Mouse (Mus musculus): ENCODE data around the gene Tas1r3. TPM values are rescaled to one million over a fixed set of nuclear protein-coding genes. Genes with fewer than 3 reads are reported as not detected.
A peak's percentile ranks its signal among the peaks of the same experiment; 100 is the strongest.

Tas1r3 gene
- polyA plus RNA-seq, 1 experiment from 2014 or later = 0.18 TPM

DNA sequence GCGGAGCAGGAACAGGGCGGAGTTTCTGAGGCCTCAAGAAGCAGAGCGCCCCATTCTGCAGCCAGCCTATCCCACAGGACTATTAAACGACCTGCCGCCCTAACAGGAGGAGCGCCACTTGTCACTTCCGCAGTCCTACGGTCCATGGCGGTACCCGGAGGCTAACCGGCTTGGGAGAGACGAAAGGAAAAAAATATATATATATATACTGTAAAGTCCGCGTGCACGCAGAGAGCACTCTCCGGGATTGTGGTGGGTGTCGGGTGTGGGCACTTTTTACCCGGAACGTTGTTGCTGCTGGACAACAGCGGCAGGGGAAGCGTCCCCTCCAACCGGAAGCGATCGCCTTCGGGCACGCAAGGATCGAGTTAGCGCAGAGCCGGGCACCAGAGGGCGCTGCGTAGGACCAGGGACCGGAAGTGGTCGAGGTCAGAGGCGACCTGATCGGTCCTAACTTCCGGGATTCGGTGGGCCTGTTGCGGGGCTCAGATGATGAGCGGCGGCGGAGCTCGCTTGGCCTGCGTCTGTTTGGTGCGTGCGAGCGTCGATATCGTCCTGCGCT, 31.9 kb downstream of the Tas1r3 start, which contains the start of gene Aurkaip1:
Gene Aurkaip1, plus strand, starts transcription at position 68 of the 562 bp plus-strand sequence.
- Histone ChIP-seq H3K9ac (ENCODE audit: low read length) (peak within 1 kb of the TSS; percentile 85), H3K4me1 (ENCODE audit: control insufficient read depth, insufficient read depth, low read length) (peaks cover 15% of the 10 kb centered on the region), H3K36me3 (ENCODE audit: control insufficient read depth, insufficient read depth) (peaks cover 13% of the 10 kb centered on the region), H3K4me2 (ENCODE audit: low read depth, low read length) (peak within 1 kb of the TSS; percentile 90), H3K4me3 (ENCODE audit: low read length) (peak within 1 kb of the TSS; percentile 66), H3K9me3 (replicated peaks; ENCODE audit: control insufficient read depth, low read length) (no peaks in the 10 kb centered on the region), H3K27ac (ENCODE audit: low read length) (peak within 1 kb of the TSS; percentile 94), H3K27me3 (ENCODE audit: control insufficient read depth, insufficient read depth, low read length) (no peaks in the 10 kb centered on the region)
- ATAC-seq (replicated peaks; ENCODE audit: extremely low read depth, insufficient read depth, low FRiP score) = peak; percentile 92
- under 1% methylated on average over 49 of the region's 49 CpGs for WGBS

DNA sequence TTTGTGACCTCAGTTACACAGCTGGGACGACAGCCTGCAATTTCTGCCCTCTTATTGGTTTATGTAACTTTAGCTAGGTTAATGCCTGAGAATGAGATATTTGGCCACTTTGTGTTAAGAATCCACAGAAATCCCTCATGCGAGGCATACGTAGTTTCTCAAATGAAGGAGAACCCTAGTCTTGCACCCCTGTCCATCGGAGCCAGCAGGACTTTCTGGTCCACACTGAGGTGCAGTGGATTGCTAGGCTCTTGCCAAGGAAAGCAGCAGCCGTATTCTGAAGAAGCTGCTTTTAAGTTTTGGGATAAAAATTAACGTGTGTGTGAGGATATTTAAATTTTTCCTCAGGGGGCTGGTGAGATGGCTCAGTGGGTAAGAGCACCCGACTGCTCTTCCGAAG, 32.6 kb downstream of the Tas1r3 start:
- H3K4me2 ChIP-seq (ENCODE audit: low read depth, low read length) = peak overlapping the region; percentile 62
- no peaks in the 10 kb centered on the region for H3K9me3 ChIP-seq (replicated peaks; ENCODE audit: control insufficient read depth, low read length)
- ATAC-seq (replicated peaks; ENCODE audit: extremely low read depth, insufficient read depth, low FRiP score) = no peak
- peak overlapping the region; percentile 94 for H3K27ac ChIP-seq (ENCODE audit: low read length)
- no peaks in the 10 kb centered on the region for H3K27me3 ChIP-seq (ENCODE audit: control insufficient read depth, insufficient read depth, low read length)
- H3K9ac ChIP-seq (ENCODE audit: low read length) = peak overlapping the region; percentile 85
- peaks cover 15% of the 10 kb centered on the region for H3K4me1 ChIP-seq (ENCODE audit: control insufficient read depth, insufficient read depth, low read length)
- peaks cover 15% of the 10 kb centered on the region for H3K36me3 ChIP-seq (ENCODE audit: control insufficient read depth, insufficient read depth)
- WGBS = 51% methylated on average over 8 of the region's 8 CpGs
- H3K4me3 ChIP-seq (ENCODE audit: low read length) = peak overlapping the region; percentile 66

DNA sequence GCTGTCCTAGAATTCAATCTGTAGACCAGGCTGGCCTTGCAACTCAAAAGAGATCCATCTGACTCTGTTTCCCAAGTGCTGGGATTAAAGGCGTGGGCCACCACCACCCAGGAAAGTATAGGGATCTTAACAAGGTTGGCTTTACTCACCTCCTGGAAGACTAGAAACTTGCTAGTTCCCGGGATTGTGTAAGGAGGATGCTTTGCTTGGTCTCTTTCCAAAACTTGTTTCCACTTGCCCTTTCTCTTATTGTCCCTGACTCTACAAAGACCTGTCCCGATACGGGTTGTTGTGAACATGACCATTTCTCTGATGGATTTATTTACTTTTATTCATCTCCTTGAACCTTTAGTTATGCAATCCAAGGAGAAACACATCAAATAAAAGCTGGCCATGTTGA, 33.3 kb downstream of the Tas1r3 start:
- no peak overlapping the region for H3K9ac ChIP-seq (ENCODE audit: low read length)
- H3K4me3 ChIP-seq (ENCODE audit: low read length) = no peak overlapping the region
- peaks cover 22% of the 10 kb centered on the region for H3K36me3 ChIP-seq (ENCODE audit: control insufficient read depth, insufficient read depth)
- H3K27me3 ChIP-seq (ENCODE audit: control insufficient read depth, insufficient read depth, low read length) = no peaks in the 10 kb centered on the region
- H3K27ac ChIP-seq (ENCODE audit: low read length) = no peak overlapping the region
- peaks cover 15% of the 10 kb centered on the region for H3K4me1 ChIP-seq (ENCODE audit: control insufficient read depth, insufficient read depth, low read length)
- WGBS = 84% methylated on average over 4 of the region's 4 CpGs
- H3K4me2 ChIP-seq (ENCODE audit: low read depth, low read length) = no peak overlapping the region
- no peak for ATAC-seq (replicated peaks; ENCODE audit: extremely low read depth, insufficient read depth, low FRiP score)
- H3K9me3 ChIP-seq (replicated peaks; ENCODE audit: control insufficient read depth, low read length) = no peaks in the 10 kb centered on the region

DNA sequence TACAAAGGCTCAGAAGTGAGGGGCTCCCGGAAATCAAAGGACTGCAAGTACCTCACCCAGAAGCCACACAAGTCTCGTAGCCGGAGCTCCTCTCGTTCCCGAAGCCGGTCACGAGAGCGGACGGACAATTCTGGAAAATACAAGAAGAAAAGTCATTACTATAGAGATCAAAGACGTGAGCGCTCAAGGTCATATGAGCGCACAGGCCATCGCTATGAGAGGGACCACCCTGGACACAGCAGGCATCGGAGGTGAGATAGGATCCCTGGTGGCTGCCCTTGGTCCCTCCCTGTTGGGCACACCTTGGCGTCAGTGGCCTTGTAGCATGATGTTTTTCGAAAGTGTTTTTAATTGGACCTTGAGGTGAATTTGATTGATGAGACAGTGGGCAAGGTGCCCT, 39.7 kb downstream of the Tas1r3 start:
- 94% methylated on average over 16 of the region's 16 CpGs for WGBS
- no peak overlapping the region for H3K4me2 ChIP-seq (ENCODE audit: low read depth, low read length)
- H3K4me3 ChIP-seq (ENCODE audit: low read length) = no peak overlapping the region
- H3K9ac ChIP-seq (ENCODE audit: low read length) = no peak overlapping the region
- H3K27ac ChIP-seq (ENCODE audit: low read length) = no peak overlapping the region
- H3K36me3 ChIP-seq (ENCODE audit: control insufficient read depth, insufficient read depth) = peaks cover 77% of the 10 kb centered on the region
- H3K4me1 ChIP-seq (ENCODE audit: control insufficient read depth, insufficient read depth, low read length) = no peaks in the 10 kb centered on the region
- ATAC-seq (replicated peaks; ENCODE audit: extremely low read depth, insufficient read depth, low FRiP score) = no peak
- H3K27me3 ChIP-seq (ENCODE audit: control insufficient read depth, insufficient read depth, low read length) = no peaks in the 10 kb centered on the region
- H3K9me3 ChIP-seq (replicated peaks; ENCODE audit: control insufficient read depth, low read length) = no peaks in the 10 kb centered on the region

DNA sequence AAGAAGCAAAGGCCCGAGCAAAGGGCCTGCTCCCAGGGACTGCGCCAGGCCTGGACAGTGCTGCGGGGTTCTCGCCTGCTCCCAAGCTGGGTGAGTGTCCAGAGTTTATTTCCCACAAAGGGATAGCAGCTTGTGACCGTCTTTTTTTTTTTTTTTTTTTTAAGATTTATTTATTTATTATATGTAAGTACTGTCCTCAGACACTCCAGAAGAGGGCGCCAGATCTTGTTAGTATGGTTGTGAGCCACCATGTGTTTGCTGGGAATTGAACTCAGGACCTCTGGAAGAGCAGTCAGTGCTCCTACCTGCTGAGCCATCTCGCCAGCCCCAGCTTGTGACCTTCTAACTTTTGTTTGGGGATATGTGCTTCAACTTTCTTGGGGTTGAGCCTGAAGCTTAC, 42.1 kb downstream of the Tas1r3 start:
- Histone ChIP-seq H3K4me1 (ENCODE audit: control insufficient read depth, insufficient read depth, low read length) (no peaks in the 10 kb centered on the region), H3K4me3 (ENCODE audit: low read length) (no peak overlapping the region), H3K27me3 (ENCODE audit: control insufficient read depth, insufficient read depth, low read length) (no peaks in the 10 kb centered on the region), H3K9me3 (replicated peaks; ENCODE audit: control insufficient read depth, low read length) (no peaks in the 10 kb centered on the region), H3K27ac (ENCODE audit: low read length) (no peak overlapping the region), H3K4me2 (ENCODE audit: low read depth, low read length) (no peak overlapping the region), H3K9ac (ENCODE audit: low read length) (no peak overlapping the region), H3K36me3 (ENCODE audit: control insufficient read depth, insufficient read depth) (peaks cover 86% of the 10 kb centered on the region)
- WGBS = 76% methylated on average over 7 of the region's 7 CpGs
- ATAC-seq (replicated peaks; ENCODE audit: extremely low read depth, insufficient read depth, low FRiP score) = no peak

DNA sequence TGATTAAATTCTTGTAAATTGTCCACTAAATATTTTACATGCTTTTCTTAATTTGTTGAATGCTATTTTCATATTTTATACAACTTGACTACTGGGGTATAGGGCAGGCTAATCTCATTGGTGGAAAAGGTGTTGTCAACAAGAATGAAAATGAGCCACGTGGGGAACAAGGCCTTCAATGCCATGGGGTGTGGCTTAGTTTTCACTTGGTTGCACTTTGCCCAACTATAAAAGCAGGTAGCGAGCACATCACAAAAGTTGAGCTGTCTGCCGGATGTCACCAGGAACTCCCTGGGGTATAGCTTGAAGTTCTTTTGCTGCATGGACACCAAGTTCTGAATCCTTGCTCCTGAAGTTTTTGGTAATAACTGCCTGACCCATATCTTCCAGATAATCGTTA, 45.6 kb downstream of the Tas1r3 start:
- Histone ChIP-seq H3K4me2 (ENCODE audit: low read depth, low read length) (no peak overlapping the region), H3K9me3 (replicated peaks; ENCODE audit: control insufficient read depth, low read length) (no peaks in the 10 kb centered on the region), H3K4me3 (ENCODE audit: low read length) (no peak overlapping the region), H3K27me3 (ENCODE audit: control insufficient read depth, insufficient read depth, low read length) (no peaks in the 10 kb centered on the region), H3K9ac (ENCODE audit: low read length) (no peak overlapping the region), H3K27ac (ENCODE audit: low read length) (no peak overlapping the region), H3K36me3 (ENCODE audit: control insufficient read depth, insufficient read depth) (peaks cover 79% of the 10 kb centered on the region), H3K4me1 (ENCODE audit: control insufficient read depth, insufficient read depth, low read length) (peaks cover 11% of the 10 kb centered on the region)
- WGBS = 87% methylated on average over 4 of the region's 4 CpGs
- no peak for ATAC-seq (replicated peaks; ENCODE audit: extremely low read depth, insufficient read depth, low FRiP score)

DNA sequence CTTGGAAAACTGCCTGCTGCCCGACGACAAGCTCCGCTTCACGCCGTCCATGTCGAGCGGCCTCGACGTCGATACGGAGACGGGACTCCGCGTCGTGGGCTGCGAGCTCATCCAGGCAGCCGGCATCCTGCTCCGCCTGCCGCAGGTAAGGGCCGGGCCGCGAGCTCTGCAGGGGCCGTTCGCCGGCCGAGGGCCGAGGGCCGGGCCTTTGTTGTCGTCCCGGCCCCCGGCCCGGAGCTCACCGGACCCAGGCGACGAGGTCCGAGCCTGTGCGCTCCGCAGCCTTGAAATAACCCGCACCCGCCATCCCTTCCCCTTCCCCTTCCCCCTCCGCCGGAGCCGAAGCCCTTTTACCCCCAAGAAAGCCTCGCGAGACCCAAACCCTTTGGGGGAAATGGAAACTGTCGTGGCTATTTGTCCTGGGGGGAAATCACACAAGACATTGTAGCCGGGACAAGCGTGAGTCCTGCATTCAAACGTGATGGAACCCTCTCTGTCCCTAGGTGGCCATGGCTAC, 50.4 kb downstream of the Tas1r3 start:
- H3K36me3 ChIP-seq (ENCODE audit: control insufficient read depth, insufficient read depth) = peaks cover 66% of the 10 kb centered on the region
- peak overlapping the region; percentile 92 for H3K27ac ChIP-seq (ENCODE audit: low read length)
- H3K4me3 ChIP-seq (ENCODE audit: low read length) = peak overlapping the region; percentile 98
- no peaks in the 10 kb centered on the region for H3K9me3 ChIP-seq (replicated peaks; ENCODE audit: control insufficient read depth, low read length)
- peak overlapping the region; percentile 98 for H3K9ac ChIP-seq (ENCODE audit: low read length)
- WGBS = under 1% methylated on average over 48 of the region's 49 CpGs
- H3K4me1 ChIP-seq (ENCODE audit: control insufficient read depth, insufficient read depth, low read length) = peaks cover 16% of the 10 kb centered on the region
- peak overlapping the region; percentile 72 for H3K4me2 ChIP-seq (ENCODE audit: low read depth, low read length)
- ATAC-seq (replicated peaks; ENCODE audit: extremely low read depth, insufficient read depth, low FRiP score) = peak; percentile 20
- no peaks in the 10 kb centered on the region for H3K27me3 ChIP-seq (ENCODE audit: control insufficient read depth, insufficient read depth, low read length)

DNA sequence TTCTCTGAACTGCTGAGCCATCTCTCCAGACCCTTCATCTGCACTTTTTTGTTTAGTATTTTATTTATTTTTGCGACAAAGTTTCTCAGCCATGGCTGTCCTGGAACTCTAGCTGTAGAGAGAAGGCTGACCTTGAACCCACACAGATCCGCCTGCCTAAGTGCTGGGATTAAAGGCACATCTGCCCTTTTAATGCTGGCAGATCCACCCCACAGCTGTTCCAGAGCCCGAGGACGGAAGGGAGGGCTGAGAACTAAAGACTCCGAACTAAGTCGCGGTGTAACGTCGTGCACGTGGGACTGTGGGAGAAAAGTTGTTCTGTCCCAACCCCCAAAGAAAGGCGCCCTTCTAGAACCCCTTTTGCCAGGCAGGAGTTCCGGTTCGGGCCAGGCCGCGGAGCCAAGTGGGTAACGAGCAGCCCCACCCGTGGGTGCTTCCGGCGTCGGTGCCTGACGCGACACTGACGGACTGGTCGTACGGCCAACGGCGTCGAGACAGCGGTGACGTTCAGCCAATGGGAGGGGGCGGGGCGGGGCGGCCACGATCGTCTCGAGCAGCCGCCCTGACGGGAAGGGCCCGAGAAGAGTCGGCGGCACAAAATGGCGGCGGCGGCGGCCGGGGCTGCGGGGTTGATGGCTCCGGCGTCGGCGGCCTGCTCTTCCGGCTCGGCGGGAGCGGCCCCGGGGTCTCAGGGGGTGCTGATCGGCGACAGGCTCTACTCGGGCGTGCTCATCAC, 51.1 kb downstream of the Tas1r3 start, which contains the start of gene Ccnl2:
Gene Ccnl2, plus strand, starts transcription at position 561 of the 736 bp plus-strand sequence.
- ATAC-seq (replicated peaks; ENCODE audit: extremely low read depth, insufficient read depth, low FRiP score) = peak; percentile 99
- Histone ChIP-seq H3K36me3 (ENCODE audit: control insufficient read depth, insufficient read depth) (peaks cover 66% of the 10 kb centered on the region), H3K27ac (ENCODE audit: low read length) (peak within 1 kb of the TSS; percentile 97), H3K27me3 (ENCODE audit: control insufficient read depth, insufficient read depth, low read length) (no peaks in the 10 kb centered on the region), H3K4me3 (ENCODE audit: low read length) (peak within 1 kb of the TSS; percentile 98), H3K4me1 (ENCODE audit: control insufficient read depth, insufficient read depth, low read length) (peaks cover 16% of the 10 kb centered on the region), H3K9ac (ENCODE audit: low read length) (peak within 1 kb of the TSS; percentile 98), H3K9me3 (replicated peaks; ENCODE audit: control insufficient read depth, low read length) (no peaks in the 10 kb centered on the region), H3K4me2 (ENCODE audit: low read depth, low read length) (peak within 1 kb of the TSS; percentile 83)
- under 1% methylated on average over 60 of the region's 60 CpGs for WGBS
